In genomic region chr8:70598722-70599121, GRCm38 (mm10) we compare ENCODE assay signal across 9 mouse cellular contexts. TPM values are rescaled to one million over a fixed set of nuclear protein-coding genes. Genes with fewer than 3 reads are reported as not detected.
A peak's percentile ranks its signal among the peaks of the same experiment; 100 is the strongest.
DNase-seq lines count a peak whose midpoint lies in the region; ATAC-seq and TF ChIP-seq lines count a peak whose summit lies in the region.
"Had no signal": no experiment of that assay in that cellular context is flagged by ENCODE, and none has a peak within 500 bp of the region (broad histone marks: within the 10 kb centered on the region; RNA-seq: fewer than 3 reads in every experiment).

No protein-coding gene starts in this region.

- ATAC-seq in heart, embryonic 12.5 days (ENCODE audit: insufficient number of reproducible peaks, low FRiP score): no peak
- ATAC-seq in limb, embryonic 14.5 days (ENCODE audit: low FRiP score, low read depth): peak; percentile 5; the same call in 1 of the 2 replicates
- no peak for ATAC-seq in monocyte, adult 5-6 weeks (replicated peaks; ENCODE audit: insufficient number of reproducible peaks, low FRiP score, low TSS enrichment, poor library complexity, severe bottlenecking)

- no peak overlapping the region for H3K27ac ChIP-seq in heart, embryonic 12.5 days (ENCODE audit: poor library complexity, severe bottlenecking)
- peak overlapping the region; percentile 43; the same call in 1 of the 2 replicates for H3K27ac ChIP-seq in limb, embryonic 14.5 days (replicated peaks; ENCODE audit: low read depth, low read length)

- TF ChIP-seq POLR2A in limb, embryonic 14.5 days (IDR thresholded peaks at IDR 0.05; ENCODE audit: borderline replicate concordance, extremely low read depth, insufficient read depth, insufficient read length): no peak

- H3K4me1 ChIP-seq in heart, embryonic 12.5 days (replicated peaks): peaks cover 70% of the 10 kb centered on the region
- H3K4me1 ChIP-seq in limb, embryonic 14.5 days (ENCODE audit: control insufficient read depth, insufficient read depth, low read length): peaks cover 39% of the 10 kb centered on the region

- H3K27me3 ChIP-seq in heart, embryonic 12.5 days (replicated peaks): no peaks in the 10 kb centered on the region
- no peaks in the 10 kb centered on the region for H3K27me3 ChIP-seq in limb, embryonic 14.5 days (ENCODE audit: control insufficient read depth, insufficient read depth, low read length)

- peaks cover 36% of the 10 kb centered on the region for H3K36me3 ChIP-seq in heart, embryonic 12.5 days
- H3K36me3 ChIP-seq in limb, embryonic 14.5 days (ENCODE audit: control insufficient read depth, insufficient read depth, low read length): peaks cover 26% of the 10 kb centered on the region

- DNase-seq in heart, postnatal 36 days: no peak
- DNase-seq in right cerebral cortex, postnatal 4 days: peak; percentile 49
- DNase-seq in right cerebral cortex, adult 18-20 months: no peak
- DNase-seq in limb, embryonic 14.5 days (ENCODE audit: low spot score): no peak
- no peak for DNase-seq in ovary, postnatal 36 days (ENCODE audit: low spot score)
- no peak for DNase-seq in cerebellum, postnatal 25 days

- H3K4me3 ChIP-seq in heart, embryonic 12.5 days: peak overlapping the region; percentile 53
- H3K4me3 ChIP-seq in limb, embryonic 14.5 days (replicated peaks; ENCODE audit: low read length): peak overlapping the region; percentile 46
- H3K4me3 ChIP-seq: erythroblast, embryonic 14.5 days had no signal

- H3K4me2 ChIP-seq in heart, embryonic 12.5 days: peak overlapping the region; percentile 81
- peak overlapping the region; percentile 86 for H3K4me2 ChIP-seq in limb, embryonic 14.5 days (replicated peaks; ENCODE audit: low read depth, low read length, severe bottlenecking)

- H3K9me3 ChIP-seq in heart, embryonic 12.5 days (replicated peaks): no peaks in the 10 kb centered on the region
- no peaks in the 10 kb centered on the region for H3K9me3 ChIP-seq in limb, embryonic 14.5 days (ENCODE audit: control insufficient read depth, low read length)

- intact Hi-C loops in heart, postnatal 36 days (cut with DNase I): no loop called here

- 29% methylated on average over 10 of the region's 10 CpGs for WGBS in heart, embryonic 12.5 days
- WGBS in limb, embryonic 14.5 days: 17% methylated on average over 10 of the region's 10 CpGs

- peak overlapping the region; percentile 75 for H3K9ac ChIP-seq in heart, embryonic 12.5 days
- H3K9ac ChIP-seq in limb, embryonic 14.5 days (ENCODE audit: low read depth, low read length, severe bottlenecking): peak overlapping the region; percentile 76

RNA-seq across cellular contexts. Expression of gene Isyna1, which starts 4.5 kb away (rescaled TPM):
- polyA plus RNA-seq in heart, embryonic 12.5 days (2016; fragmentation: Nextera tagmentation; extraction: Ambion mirVana): 138 and 142 TPM in 2 replicates
- total RNA-seq in heart, postnatal 36 days (2021): 10 to 100 TPM; 22.2 to 25.8 TPM
- 213 and 279 TPM in 2 replicates for polyA plus RNA-seq in limb, embryonic 14.5 days (2012; rRNA removed)
- 94.4 and 103 TPM in 2 replicates for polyA plus RNA-seq in limb, embryonic 14.5 days (2014; fragmentation: Nextera tagmentation; extraction: Ambion mirVana)
- 9.3 to 16.3 TPM (median 15.3 TPM) in 3 replicates for total RNA-seq in monocyte, adult 5-6 weeks (2017)

RNA-seq across cellular contexts. Expression of gene Ssbp4, which starts 9.9 kb away (rescaled TPM):
- polyA plus RNA-seq in heart, embryonic 12.5 days (2016; fragmentation: Nextera tagmentation; extraction: Ambion mirVana): 76.0 and 78.6 TPM in 2 replicates
- total RNA-seq in heart, postnatal 36 days (2021): 10 to 100 TPM; 28.9 to 35.0 TPM
- polyA plus RNA-seq in limb, embryonic 14.5 days (2012; rRNA removed): 163 and 236 TPM in 2 replicates
- 151 and 171 TPM in 2 replicates for polyA plus RNA-seq in limb, embryonic 14.5 days (2014; fragmentation: Nextera tagmentation; extraction: Ambion mirVana)
- 83.1 to 151 TPM (median 94.1 TPM) in 3 replicates for total RNA-seq in monocyte, adult 5-6 weeks (2017)

RNA-seq across cellular contexts. Expression of gene Lrrc25, which starts 17.2 kb away (rescaled TPM):
- 0.65 and 0.71 TPM in 2 replicates for polyA plus RNA-seq in heart, embryonic 12.5 days (2016; fragmentation: Nextera tagmentation; extraction: Ambion mirVana)
- total RNA-seq in heart, postnatal 36 days (2021): 1 to 10 TPM; 1.9 to 3.0 TPM
- 3.5 and 4.5 TPM in 2 replicates for polyA plus RNA-seq in limb, embryonic 14.5 days (2012; rRNA removed)
- polyA plus RNA-seq in limb, embryonic 14.5 days (2014; fragmentation: Nextera tagmentation; extraction: Ambion mirVana): 2.5 and 3.2 TPM in 2 replicates
- 28.5 to 42.6 TPM (median 42.2 TPM) in 3 replicates for total RNA-seq in monocyte, adult 5-6 weeks (2017)

RNA-seq across cellular contexts. Expression of gene Gdf15, which starts 33.5 kb away (rescaled TPM):
- polyA plus RNA-seq in heart, embryonic 12.5 days (2016; fragmentation: Nextera tagmentation; extraction: Ambion mirVana): 1.0 and 1.1 TPM in 2 replicates
- total RNA-seq in heart, postnatal 36 days (2021): 1 to 10 TPM in 1 of 2 experiments, under 1 TPM in 1; 0.22 to 1.6 TPM
- 0.15 and 0.47 TPM in 2 replicates for polyA plus RNA-seq in limb, embryonic 14.5 days (2012; rRNA removed)
- polyA plus RNA-seq in limb, embryonic 14.5 days (2014; fragmentation: Nextera tagmentation; extraction: Ambion mirVana): 0.18 TPM in 1 of 2 replicates, not detected in the other
- total RNA-seq in monocyte, adult 5-6 weeks (2017): 0.19 to 3.8 TPM in 2 of 3 replicates, not detected in the other
- polyA plus RNA-seq: erythroblast, embryonic 14.5 days had no signal

RNA-seq across cellular contexts. Expression of gene Ell, which starts 59.5 kb away (rescaled TPM):
- 13.5 and 14.7 TPM in 2 replicates for polyA plus RNA-seq in heart, embryonic 12.5 days (2016; fragmentation: Nextera tagmentation; extraction: Ambion mirVana)
- total RNA-seq in heart, postnatal 36 days (2021): 10 to 100 TPM; 12.0 to 12.1 TPM
- 30.3 and 35.3 TPM in 2 replicates for polyA plus RNA-seq in limb, embryonic 14.5 days (2012; rRNA removed)
- 20.2 and 22.4 TPM in 2 replicates for polyA plus RNA-seq in limb, embryonic 14.5 days (2014; fragmentation: Nextera tagmentation; extraction: Ambion mirVana)
- 13.9 to 16.9 TPM (median 15.1 TPM) in 3 replicates for total RNA-seq in monocyte, adult 5-6 weeks (2017)
